Mouse (Mus musculus) cortical plate, adult 2 months (tissue): ENCODE results near the gene Ntn5.

Experiments used
- CTCF ChIP-seq: fragments of 200-500 bp; IDR thresholded peaks from 2 replicates; pipeline ENCODE4 v1.5.1; 2011; ENCODE audit warnings: mild to moderate bottlenecking, control low read depth, low read length; ENCODE audit not compliant: insufficient read depth; ENCODE audit errors: extremely low read depth
- POLR2A ChIP-seq: fragments of 200-500 bp; IDR thresholded peaks from 2 replicates; pipeline ENCODE4 v1.6.1; 2011; ENCODE audit warnings: mild to moderate bottlenecking, low read length, control low read depth; ENCODE audit not compliant: insufficient read depth; ENCODE audit errors: extremely low read depth

- TF ChIP-seq CTCF (no peak), POLR2A (no peak)
These were observed 32.1 kb downstream of the Ntn5 start for GRCm38 (mm10) chr7:45715741-45716459.
